Mouse (Mus musculus) forebrain, embryonic 12.5 days (tissue): ENCODE measurements around the gene Aggf1. TPM values are rescaled to one million over a fixed set of nuclear protein-coding genes. Genes with fewer than 3 reads are reported as not detected.

Experiments used
- ATAC-seq: fragments of 200-750 bp; cut with Nextera tagmentation; 2 replicates; pipeline ENCODE4 v1.8.0; 2017; ENCODE audit warnings: moderate TSS enrichment; ENCODE audit not compliant: low FRiP score
- H3K27ac ChIP-seq: fragments of 300-500 bp; sonication (generic); 2 replicates; pipeline ENCODE4 v1.5.1; 2016; ENCODE audit warnings: mild to moderate bottlenecking
- H3K27me3 ChIP-seq: fragments of 300-500 bp; sonication (generic); 2 replicates; pipeline ENCODE4 v1.6.1; 2016; ENCODE audit warnings: mild to moderate bottlenecking
- H3K36me3 ChIP-seq: fragments of 300-500 bp; sonication (generic); replicated peaks from 2 replicates; pipeline ENCODE4 v1.6.1; 2016; ENCODE audit warnings: mild to moderate bottlenecking
- H3K4me1 ChIP-seq: fragments of 300-500 bp; sonication (generic); 2 replicates; pipeline ENCODE4 v1.6.1; 2016
- H3K4me2 ChIP-seq: fragments of 300-500 bp; sonication (generic); 2 replicates; pipeline ENCODE4 v1.6.1; 2016; ENCODE audit warnings: mild to moderate bottlenecking, moderate library complexity
- H3K4me3 ChIP-seq: fragments of 300-500 bp; sonication (generic); replicated peaks from 2 replicates; pipeline ENCODE4 v1.5.1; 2016; ENCODE audit warnings: mild to moderate bottlenecking
- H3K9ac ChIP-seq: fragments of 300-500 bp; sonication (generic); 2 replicates; pipeline ENCODE4 v1.6.1; 2016; ENCODE audit warnings: mild to moderate bottlenecking
- H3K9me3 ChIP-seq: fragments of 300-500 bp; sonication (generic); 2 replicates; pipeline ENCODE4 v1.6.1; 2016
- WGBS: fragments of 180-500 bp; shearing (Covaris S2); methylation state at CpG from one replicate; pipeline ENCODE4 v1.1.7; 2016; 5-methylcytosine and 5-hydroxymethylcytosine counted together
- polyA plus RNA-seq: library from polyadenylated mRNA; unstranded; fragments of >200 nt; fragmentation: Nextera tagmentation; extraction: Ambion mirVana; gene quantifications from 2 replicates; pipeline ENCODE4 v1.2.1, GENCODE M21; 2016

Aggf1 gene
- polyA plus RNA-seq, 1 experiment from 2014 or later, result 54.2 TPM

- H3K9me3 ChIP-seq, result no peaks in the 10 kb centered on the region
- 4% methylated on average over 5 of the region's 5 CpGs for whole genome bisulfite sequencing
- peak overlapping the region; percentile 96 for H3K27ac ChIP-seq
Observed at GRCm38 (mm10) chr13:95327345-95327741, 47.8 kb downstream of the Aggf1 start.

GRCm38 (mm10) chr13:95326611-95327344 is 48.4 kb downstream of the Aggf1 start:
- peak; percentile 42; the same call in 1 of the 2 replicates for ATAC-seq
- Histone ChIP-seq H3K9me3 (no peaks in the 10 kb centered on the region), H3K27me3 (0 out of 2 replicates have a peak, but pooled peaks cover 4% of the 10 kb centered on the region), H3K27ac (peak overlapping the region; percentile 96), H3K4me2 (peak overlapping the region; percentile 78), H3K36me3 (no peaks in the 10 kb centered on the region), H3K9ac (peak overlapping the region; percentile 95), H3K4me3 (peak overlapping the region; percentile 77), H3K4me1 (peaks cover 28% of the 10 kb centered on the region)
- WGBS, result 8% methylated on average over 21 of the region's 21 CpGs

More at GRCm38 (mm10) chr13:95327345-95327741, 47.8 kb downstream of the Aggf1 start:
- peak overlapping the region; percentile 95 for H3K9ac ChIP-seq
- H3K27me3 ChIP-seq, result 0 out of 2 replicates have a peak, but pooled peaks cover 4% of the 10 kb centered on the region
- H3K36me3 ChIP-seq, result no peaks in the 10 kb centered on the region
- H3K4me1 ChIP-seq, result peaks cover 28% of the 10 kb centered on the region
- H3K4me2 ChIP-seq, result peak overlapping the region; percentile 78
- H3K4me3 ChIP-seq, result peak overlapping the region; percentile 77
- ATAC-seq, result peak; percentile 53; the same call in 1 of the 2 replicates

- H3K9ac ChIP-seq, result peak overlapping the region; percentile 95
- peak overlapping the region; percentile 96 for H3K27ac ChIP-seq
- H3K4me3 ChIP-seq, result peak overlapping the region; percentile 77
- H3K9me3 ChIP-seq, result no peaks in the 10 kb centered on the region
- no peaks in the 10 kb centered on the region for H3K36me3 ChIP-seq
- 10% methylated on average over 5 of the region's 5 CpGs for WGBS
- 0 out of 2 replicates have a peak, but pooled peaks cover 4% of the 10 kb centered on the region for H3K27me3 ChIP-seq
- peak overlapping the region; percentile 78 for H3K4me2 ChIP-seq
- H3K4me1 ChIP-seq, result peaks cover 28% of the 10 kb centered on the region
- no peak for ATAC-seq
Observed at GRCm38 (mm10) chr13:95325907-95326550, 49.1 kb downstream of the Aggf1 start.

- WGBS, result under 1% methylated on average over 61 of the region's 63 CpGs
- peak overlapping the region; percentile 96 for H3K27ac ChIP-seq
- H3K4me2 ChIP-seq, result peak overlapping the region; percentile 78
- ATAC-seq, result peak; percentile 61
- H3K4me1 ChIP-seq, result peaks cover 28% of the 10 kb centered on the region
- H3K9ac ChIP-seq, result peak overlapping the region; percentile 95
- no peaks in the 10 kb centered on the region for H3K36me3 ChIP-seq
- H3K9me3 ChIP-seq, result no peaks in the 10 kb centered on the region
- 0 out of 2 replicates have a peak, but pooled peaks cover 4% of the 10 kb centered on the region for H3K27me3 ChIP-seq
- peak overlapping the region; percentile 77 for H3K4me3 ChIP-seq
Observed at GRCm38 (mm10) chr13:95325080-95325906, 49.9 kb downstream of the Aggf1 start.

- H3K4me3 ChIP-seq, result peak overlapping the region; percentile 77
- under 1% methylated on average over 22 of the region's 22 CpGs for WGBS
- no peaks in the 10 kb centered on the region for H3K9me3 ChIP-seq
Observed at GRCm38 (mm10) chr13:95324626-95325079, 50.5 kb downstream of the Aggf1 start.

GRCm38 (mm10) chr13:95323950-95324625 is 51.1 kb downstream of the Aggf1 start:
- WGBS, result 23% methylated on average over 15 of the region's 15 CpGs

More at GRCm38 (mm10) chr13:95324626-95325079, 50.5 kb downstream of the Aggf1 start:
- peak overlapping the region; percentile 78 for H3K4me2 ChIP-seq
- ATAC-seq, result peak; percentile 25; the same call in 1 of the 2 replicates
- 0 out of 2 replicates have a peak, but pooled peaks cover 4% of the 10 kb centered on the region for H3K27me3 ChIP-seq
- peaks cover 28% of the 10 kb centered on the region for H3K4me1 ChIP-seq
- peak overlapping the region; percentile 96 for H3K27ac ChIP-seq
- peak overlapping the region; percentile 95 for H3K9ac ChIP-seq
- no peaks in the 10 kb centered on the region for H3K36me3 ChIP-seq

GRCm38 (mm10) chr13:95323400-95323799 is 51.8 kb downstream of the Aggf1 start, which contains the start of gene Zbed3:
Gene Zbed3, plus strand, starts transcription at chr13:95323612.
- Histone ChIP-seq H3K9me3 (no peaks in the 10 kb centered on the region), H3K9ac (peak within 1 kb of the TSS; percentile 95), H3K4me1 (peaks cover 20% of the 10 kb centered on the region), H3K4me3 (peak within 1 kb of the TSS; percentile 77), H3K4me2 (peak within 1 kb of the TSS; percentile 78), H3K36me3 (no peaks in the 10 kb centered on the region), H3K27me3 (0 out of 2 replicates have a peak, but pooled peaks cover 4% of the 10 kb centered on the region), H3K27ac (peak within 1 kb of the TSS; percentile 96)
- WGBS, result 92% methylated on average over 6 of the region's 6 CpGs
- no peak for ATAC-seq

More at GRCm38 (mm10) chr13:95323950-95324625, 51.1 kb downstream of the Aggf1 start:
- ATAC-seq, result peak; percentile 52
- Histone ChIP-seq H3K4me3 (peak overlapping the region; percentile 77), H3K4me2 (peak overlapping the region; percentile 78), H3K4me1 (peaks cover 27% of the 10 kb centered on the region), H3K9me3 (no peaks in the 10 kb centered on the region), H3K36me3 (no peaks in the 10 kb centered on the region), H3K9ac (peak overlapping the region; percentile 95), H3K27ac (peak overlapping the region; percentile 96), H3K27me3 (0 out of 2 replicates have a peak, but pooled peaks cover 4% of the 10 kb centered on the region)

- Histone ChIP-seq H3K9me3 (no peaks in the 10 kb centered on the region), H3K4me1 (no peaks in the 10 kb centered on the region), H3K4me3 (no peak overlapping the region), H3K27me3 (0 out of 2 replicates have a peak, but pooled peaks cover 4% of the 10 kb centered on the region), H3K4me2 (no peak overlapping the region), H3K36me3 (no peaks in the 10 kb centered on the region), H3K27ac (no peak overlapping the region), H3K9ac (no peak overlapping the region)
- ATAC-seq, result no peak
- WGBS, result 54% methylated on average over 4 of the region's 4 CpGs
Observed at GRCm38 (mm10) chr13:95320451-95320850, 54.7 kb downstream of the Aggf1 start.

- Histone ChIP-seq H3K4me3 (no peak overlapping the region), H3K27ac (no peak overlapping the region), H3K4me1 (no peaks in the 10 kb centered on the region), H3K4me2 (no peak overlapping the region), H3K9me3 (no peaks in the 10 kb centered on the region), H3K9ac (no peak overlapping the region), H3K27me3 (0 out of 2 replicates have a peak, but pooled peaks cover 4% of the 10 kb centered on the region), H3K36me3 (no peaks in the 10 kb centered on the region)
- no peak for ATAC-seq
- 70% methylated on average over 6 of the region's 6 CpGs for WGBS
Observed at GRCm38 (mm10) chr13:95319153-95319552, 56.0 kb downstream of the Aggf1 start.

- 53% methylated on average over 6 of the region's 6 CpGs for WGBS
- Histone ChIP-seq H3K9ac (no peak overlapping the region), H3K36me3 (no peaks in the 10 kb centered on the region), H3K27ac (no peak overlapping the region), H3K4me1 (peaks cover 4% of the 10 kb centered on the region), H3K4me3 (no peak overlapping the region), H3K4me2 (no peak overlapping the region), H3K27me3 (no peaks in the 10 kb centered on the region), H3K9me3 (no peaks in the 10 kb centered on the region)
- ATAC-seq, result peak; percentile 27; the same call in 1 of the 2 replicates
Observed at GRCm38 (mm10) chr13:95312016-95312415, 63.1 kb downstream of the Aggf1 start.

GRCm38 (mm10) chr13:95307100-95307655 is 68.0 kb downstream of the Aggf1 start:
- H3K27me3 ChIP-seq, result no peaks in the 10 kb centered on the region
- H3K9me3 ChIP-seq, result no peaks in the 10 kb centered on the region
- H3K4me1 ChIP-seq, result peaks cover 4% of the 10 kb centered on the region
- no peak overlapping the region for H3K9ac ChIP-seq
- WGBS, result 80% methylated on average over 8 of the region's 8 CpGs
- H3K36me3 ChIP-seq, result no peaks in the 10 kb centered on the region
- no peak overlapping the region for H3K4me2 ChIP-seq
- no peak overlapping the region for H3K27ac ChIP-seq
- ATAC-seq, result no peak
- no peak overlapping the region for H3K4me3 ChIP-seq
